Mouse (Mus musculus) retina, postnatal 7 days (tissue): Measurements from ENCODE around the gene 1700016H13Rik.

Experiments
- DNase-seq: peaks from one replicate; pipeline ENCODE4 v3.0.0-alpha.2; 2012; ENCODE audit warnings: low read depth, low spot score

The 1700016H13Rik gene

DNA sequence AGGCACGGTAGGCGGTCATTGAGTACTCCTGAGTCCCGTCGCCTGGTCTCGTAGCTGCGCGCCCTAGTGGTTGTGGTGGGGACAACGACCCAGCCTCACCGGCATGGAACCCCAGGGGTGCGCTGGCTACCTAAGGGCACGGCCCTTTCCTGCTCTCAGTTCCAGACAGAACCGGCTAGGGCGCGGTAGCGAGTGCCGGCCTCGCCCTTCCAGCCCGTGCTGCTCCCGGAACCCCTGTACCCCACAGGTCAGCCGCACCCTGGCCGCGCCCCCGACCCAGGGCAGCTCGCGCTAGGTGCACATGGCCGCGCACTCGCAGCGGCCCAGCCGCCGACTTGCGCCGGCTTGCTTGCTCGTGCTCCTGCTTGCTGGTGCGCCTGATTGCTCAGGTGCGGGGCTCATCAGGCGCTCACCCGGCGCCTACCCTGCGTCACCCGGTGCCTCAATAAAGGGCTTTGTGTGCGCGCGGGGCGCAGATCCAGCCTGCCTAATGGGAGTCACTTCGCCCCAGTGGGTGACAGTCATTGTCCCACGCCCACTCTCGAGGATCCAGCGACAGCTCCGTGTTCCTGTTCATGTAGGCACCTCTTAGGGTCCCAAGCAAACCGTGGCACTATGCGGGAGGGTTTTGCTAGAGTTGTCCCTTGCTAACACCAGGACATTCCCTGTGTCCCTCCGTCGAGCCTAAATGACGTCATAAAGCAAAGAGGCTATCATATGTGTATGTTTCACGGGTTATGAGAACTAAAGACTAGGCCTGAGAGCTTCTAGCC, at the start of gene 1700016H13Rik:
Gene 1700016H13Rik (minus strand): TSS at position 665 of the 773 bp plus-strand sequence.
- DNase-seq: peak; percentile 53

DNA sequence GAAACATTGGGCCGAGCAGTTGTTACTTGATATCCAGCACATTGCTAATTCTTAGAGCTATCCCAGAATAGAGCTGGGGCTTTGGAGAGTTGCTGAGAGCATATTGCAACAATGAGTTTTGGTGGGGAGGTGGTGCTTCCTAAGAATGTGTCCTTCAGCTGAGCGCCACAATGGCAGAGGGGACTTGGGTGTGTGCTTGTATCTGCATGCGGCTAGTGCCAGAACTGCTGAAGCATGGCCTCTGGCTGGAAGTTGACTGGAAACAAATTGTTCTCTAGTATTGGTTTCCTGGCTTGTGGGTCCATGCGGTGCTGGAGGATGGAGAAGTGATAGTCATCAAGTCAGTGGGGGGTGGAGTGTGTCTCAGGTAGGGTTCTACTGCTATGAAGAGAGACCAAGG, 49.5 kb upstream of the 1700016H13Rik start:
- no peak for DNase-seq

DNA sequence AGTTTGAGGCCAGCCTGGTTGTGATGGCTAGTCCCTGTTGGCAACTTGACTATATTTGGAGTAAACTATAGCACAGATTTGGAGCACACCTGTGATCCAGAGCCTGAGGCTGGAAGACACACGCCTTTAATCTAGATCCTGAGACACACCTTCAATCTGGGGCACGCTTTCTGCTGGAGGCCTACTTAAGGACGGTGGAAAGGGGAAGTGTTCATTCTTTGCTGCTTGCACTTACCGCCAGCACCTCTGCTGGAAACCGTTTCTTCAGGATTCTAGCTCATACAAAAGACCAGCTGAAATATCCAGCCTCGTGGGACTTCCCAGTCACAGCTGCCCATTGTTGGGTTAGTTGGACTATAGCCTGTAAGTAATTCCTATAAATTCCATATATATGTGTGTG, 46.7 kb upstream of the 1700016H13Rik start:
- no peak for DNase-seq

DNA sequence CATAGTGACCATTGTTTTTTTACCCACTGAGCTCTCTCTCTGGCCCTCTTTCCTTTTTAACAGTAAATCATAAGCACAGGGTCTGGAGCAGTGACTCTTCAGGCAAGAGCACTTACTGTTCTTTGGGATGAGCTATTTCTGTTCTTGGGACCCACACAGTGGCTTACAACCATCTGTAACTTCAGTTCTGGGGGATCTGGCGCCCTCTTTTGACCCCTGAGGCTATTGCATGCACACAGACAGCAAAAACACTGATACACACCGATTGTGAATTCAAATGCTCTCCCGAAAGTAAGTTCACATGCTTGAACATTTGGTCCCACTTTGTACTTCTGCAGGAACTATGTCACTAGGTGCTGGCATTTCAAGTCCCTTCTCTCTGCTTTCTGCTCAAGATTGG, 45.7 kb upstream of the 1700016H13Rik start:
- no peak for DNase-seq

DNA sequence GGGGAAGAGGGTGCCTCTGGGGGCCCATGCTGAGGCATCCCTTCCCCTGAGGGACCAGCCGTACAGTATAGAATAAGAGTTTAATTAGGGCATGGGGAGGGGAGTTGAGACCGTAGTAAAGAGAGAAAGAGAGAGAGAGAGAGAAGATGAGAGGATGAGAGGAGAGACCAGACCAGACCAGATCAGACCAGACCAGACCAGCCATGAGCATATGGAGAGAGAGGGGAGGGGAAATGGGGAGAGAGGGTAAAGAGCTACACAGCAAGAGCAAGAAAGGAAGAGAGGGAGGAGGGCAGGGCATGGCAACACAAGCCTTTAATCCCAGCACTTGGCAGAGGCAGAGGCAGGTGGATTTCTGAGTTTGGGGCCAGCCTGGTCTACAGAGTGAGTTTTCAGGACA, 44.9 kb upstream of the 1700016H13Rik start:
- no peak for DNase-seq

DNA sequence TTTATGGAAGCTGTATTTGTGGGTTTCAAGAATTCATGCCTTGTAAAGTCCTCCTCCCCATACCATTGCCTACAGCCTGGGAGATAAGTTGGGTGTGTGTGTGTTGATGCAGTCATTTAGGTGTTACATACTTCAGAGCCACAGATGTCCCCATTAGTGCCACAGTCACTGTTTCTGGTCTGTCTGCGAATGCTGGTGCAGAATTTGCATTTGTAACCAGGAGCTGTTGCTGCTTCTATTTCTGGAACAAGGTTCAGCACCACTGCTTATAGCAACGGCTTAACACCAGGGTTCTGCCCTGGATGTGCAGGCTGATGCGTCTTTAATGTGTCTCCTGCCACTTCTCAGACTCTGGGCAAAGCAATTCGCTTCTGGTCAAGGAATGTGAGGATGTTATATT, 43.7 kb upstream of the 1700016H13Rik start:
- no peak for DNase-seq

DNA sequence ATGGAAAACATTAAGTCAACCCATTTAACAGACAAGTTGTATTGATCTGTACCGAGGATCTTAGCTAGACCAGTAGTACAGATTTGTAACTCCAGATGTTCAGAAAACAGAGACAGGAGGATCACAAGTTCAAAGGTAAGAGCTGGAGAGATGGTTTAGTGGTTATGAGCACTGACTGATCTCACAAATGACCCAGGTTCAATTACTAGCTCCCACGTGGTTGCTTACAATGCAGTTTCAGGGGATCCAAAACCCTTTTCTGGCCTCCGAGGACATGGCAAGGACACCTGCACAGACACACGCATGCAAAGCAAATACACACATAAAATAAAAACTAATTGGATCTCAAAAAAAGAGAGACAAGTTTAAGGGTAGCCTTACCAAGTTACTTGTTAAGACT, 42.8 kb upstream of the 1700016H13Rik start:
- no peak for DNase-seq

DNA sequence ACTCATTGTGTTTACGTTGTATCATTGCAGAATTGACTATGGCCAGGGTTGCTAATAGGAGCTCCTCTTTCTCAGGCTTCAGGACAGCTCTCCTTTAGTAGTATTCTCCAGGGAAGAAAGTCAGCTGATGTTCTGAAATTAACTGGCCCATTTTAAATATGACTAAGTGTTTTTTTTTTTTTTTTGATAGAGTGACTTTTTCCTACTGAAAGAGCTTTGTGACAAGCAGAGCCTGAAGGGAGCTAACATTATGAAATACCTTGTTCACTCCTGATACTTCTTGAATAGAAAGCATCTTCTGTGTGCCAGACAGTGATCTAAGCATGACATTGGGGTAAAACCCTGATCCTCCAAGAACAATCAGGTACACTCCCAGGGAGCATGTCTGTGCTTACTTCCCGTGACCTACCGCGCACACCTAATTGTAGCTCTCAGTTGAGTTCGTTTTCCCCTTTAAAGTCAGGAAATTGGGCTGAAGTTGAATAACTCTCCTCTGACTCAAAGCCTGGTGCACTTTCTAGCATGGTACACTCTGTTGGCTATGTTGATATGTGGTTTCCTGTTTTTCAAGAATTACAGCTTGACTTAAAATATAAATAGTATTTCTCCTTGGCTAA, 42.2 kb upstream of the 1700016H13Rik start:
- no peak for DNase-seq

DNA sequence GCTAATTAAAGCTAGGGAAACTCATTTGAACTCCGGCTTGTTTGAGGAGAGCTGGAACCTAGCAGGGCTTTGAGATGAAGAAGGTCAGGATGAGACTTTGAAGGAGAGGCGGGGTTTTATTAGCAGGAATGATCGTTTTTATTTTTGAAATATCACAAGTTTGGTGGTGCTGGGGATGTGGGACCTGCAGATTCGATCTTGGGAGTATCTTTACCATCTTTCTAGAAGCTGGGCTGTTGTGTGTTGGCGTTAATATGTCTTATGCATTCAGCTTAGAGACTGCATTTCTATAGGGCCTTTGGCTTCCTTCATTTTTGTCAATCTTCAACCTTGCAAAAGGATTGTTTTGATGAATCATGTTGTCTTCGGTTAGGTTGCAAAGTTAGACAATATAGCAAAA, 38.3 kb upstream of the 1700016H13Rik start:
- no peak for DNase-seq

DNA sequence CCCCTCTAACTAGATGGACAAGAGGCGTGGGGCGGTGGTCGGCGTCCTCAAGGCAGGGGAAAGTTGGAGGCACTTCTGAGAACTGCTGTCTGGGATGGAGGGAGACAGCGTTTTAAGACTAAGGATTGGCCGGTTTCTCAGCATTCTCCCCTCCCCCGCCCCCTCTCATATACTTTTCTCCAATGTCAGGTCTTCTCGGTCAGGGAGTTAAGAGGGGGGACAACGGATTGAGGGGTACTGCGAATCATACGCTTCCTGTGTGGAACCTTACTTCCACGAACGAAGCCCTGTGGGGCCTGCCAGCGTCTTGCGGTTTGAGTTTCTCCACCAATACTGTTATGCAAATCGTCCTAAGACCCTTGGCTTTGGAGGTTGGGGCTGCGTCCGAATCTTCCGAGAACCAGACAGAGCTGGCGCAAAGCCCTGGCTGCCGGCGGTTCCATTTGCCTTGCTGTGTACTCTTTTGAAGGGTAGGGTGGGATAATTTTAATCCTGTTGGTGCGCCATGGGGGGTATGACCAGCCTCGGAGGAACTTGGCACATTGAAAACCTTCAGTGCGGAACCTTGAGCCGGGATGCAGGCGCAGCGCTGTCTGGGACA, 37.3 kb upstream of the 1700016H13Rik start:
- no peak for DNase-seq

DNA sequence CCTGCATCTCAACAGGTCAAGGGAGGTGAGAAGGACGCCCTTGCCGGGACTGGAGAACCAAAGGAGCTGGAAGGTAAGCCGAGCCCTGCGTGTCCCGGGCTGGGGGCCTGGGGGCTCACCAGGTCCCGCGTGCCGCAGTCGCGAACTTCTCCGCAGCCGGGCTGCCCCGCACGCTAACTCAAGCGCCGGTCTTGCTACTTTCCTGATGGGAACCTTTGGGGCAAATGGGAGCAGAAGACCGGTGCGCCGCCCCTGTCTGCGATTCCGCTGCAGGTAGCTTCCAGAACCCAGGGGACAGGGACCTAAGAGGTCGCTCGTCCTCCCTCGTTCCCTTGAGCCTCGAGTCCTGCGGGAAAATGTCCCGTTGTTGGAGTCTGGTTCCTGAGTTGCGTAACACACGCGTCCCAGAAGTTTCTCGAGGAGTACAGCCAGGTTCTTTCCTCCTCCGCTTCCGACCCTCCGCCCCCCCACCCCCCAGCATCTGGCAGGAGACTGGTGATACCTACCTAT, 36.8 kb upstream of the 1700016H13Rik start:
- DNase-seq: no peak

DNA sequence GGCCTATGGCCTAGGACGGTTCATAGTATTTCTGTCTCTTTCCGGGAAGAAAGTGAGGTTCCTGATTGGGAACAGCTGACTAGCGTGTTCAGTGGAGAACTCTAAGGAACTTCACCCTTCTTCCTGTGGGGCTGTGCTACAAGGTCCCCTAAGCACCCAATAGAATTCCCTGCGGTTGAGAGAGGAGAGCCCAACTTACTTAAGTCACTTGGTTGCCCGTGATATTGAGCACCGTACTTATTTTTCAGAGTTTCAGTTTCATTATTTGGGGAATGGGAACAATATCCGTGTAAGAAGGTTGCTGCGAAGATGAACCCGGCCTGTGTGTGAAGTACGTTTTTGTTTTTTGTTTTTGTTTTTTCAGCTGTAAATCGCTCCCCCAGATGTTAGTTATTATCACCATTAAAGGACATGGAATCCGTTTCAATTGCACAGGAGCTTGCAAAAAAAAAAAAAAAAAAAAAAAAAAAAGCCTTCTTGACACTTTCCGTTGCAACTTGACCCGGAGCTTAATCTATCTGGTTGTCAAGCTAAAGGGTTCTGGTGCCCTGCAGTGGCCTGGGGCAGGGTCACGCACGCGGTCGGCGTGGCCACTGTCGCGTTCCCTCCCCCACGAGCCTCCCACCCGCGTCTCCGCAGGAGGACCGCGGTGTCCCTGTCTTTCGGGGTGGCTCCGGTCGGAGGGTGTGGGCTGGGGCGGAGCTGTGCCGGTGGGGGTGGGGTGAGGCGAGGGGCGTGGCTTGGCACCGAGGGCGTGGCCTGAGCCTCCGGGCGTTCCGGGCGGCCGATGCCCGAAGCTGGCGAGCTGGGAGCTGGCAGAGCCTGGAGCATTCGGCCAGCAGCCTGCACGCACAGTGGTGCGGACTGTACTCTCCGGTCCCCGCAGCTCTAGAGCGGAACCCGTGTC, 36.1 kb upstream of the 1700016H13Rik start, which contains the start of gene Aff1:
Gene Aff1 (plus strand): TSS at position 751 of the 907 bp plus-strand sequence.
- peak; percentile 72 for DNase-seq

DNA sequence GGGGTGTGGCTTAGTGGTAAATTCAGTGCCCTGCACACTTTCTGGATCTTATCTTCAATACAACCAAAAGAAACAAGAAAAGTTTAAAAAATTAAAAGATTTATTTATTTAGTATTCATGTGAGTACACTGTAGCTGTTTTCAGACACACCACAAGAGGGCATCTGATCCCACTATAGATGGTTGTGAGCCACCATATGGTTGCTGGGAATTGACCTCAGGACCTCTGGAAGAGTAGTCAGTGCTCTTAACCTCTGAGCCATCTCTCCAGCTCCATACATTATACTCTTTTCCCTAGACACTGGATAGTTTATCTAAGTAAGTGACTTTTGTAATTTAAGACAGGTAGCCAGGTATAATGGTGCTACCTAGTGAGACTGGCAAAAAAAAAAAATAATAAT, 35.4 kb upstream of the 1700016H13Rik start:
- DNase-seq: no peak

DNA sequence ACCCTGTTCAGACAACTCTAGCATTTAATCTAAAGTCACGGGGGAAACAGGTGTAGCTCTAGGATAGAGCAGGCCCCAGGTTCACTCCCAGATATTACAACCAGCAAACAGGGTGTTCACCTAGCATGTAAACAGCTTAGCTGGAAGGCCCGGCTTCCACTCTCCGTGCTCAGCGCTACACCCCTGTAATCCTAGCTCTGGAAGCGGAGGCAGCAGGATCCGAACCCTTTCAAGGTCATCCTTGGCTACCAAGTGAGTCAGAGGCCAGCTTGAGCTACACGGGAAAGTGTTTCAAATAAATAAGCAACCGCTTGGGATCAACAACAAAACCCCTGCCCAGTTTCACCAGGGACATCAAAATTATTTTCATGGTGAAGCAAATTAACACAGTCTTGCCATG, 34.4 kb upstream of the 1700016H13Rik start:
- no peak for DNase-seq

DNA sequence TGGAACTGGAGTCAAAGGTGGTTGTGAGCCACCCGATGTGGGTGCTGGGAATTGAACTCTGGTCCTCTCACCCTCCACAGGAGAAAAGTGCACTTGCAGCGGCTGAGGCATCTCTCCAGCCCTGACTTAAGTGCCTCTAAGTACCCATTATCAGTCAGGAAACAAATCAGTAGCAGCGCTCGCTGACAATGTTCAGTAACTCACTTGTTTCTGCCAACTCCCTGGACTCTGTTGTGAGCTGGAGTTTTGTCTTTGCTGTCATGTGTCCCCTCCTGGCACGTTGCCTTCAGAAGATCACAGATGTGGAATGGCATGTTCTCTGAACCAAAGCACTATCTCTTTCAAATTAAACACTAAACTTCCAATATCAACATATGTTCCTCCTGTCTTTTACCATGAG, 33.8 kb upstream of the 1700016H13Rik start:
- DNase-seq: no peak

DNA sequence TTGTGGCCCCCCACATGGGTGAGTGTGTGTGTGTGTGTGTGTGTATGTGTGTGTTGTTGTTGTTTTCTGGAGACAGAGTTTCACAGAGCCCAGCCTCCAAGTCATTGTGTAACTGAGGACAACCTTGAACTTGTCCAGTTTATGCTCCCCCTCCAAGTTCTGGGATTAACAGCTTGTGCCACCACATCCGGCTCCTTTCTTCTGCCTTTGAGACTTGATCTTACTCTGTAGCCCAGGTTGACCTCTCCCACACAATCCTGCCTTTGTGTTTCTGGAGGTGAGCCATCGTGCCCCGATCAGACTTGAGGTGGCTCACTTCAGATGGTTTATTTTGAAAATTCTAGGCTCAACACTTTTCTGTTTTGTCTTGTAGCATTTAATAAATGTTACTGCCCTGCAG, 26.0 kb upstream of the 1700016H13Rik start:
- no peak for DNase-seq

DNA sequence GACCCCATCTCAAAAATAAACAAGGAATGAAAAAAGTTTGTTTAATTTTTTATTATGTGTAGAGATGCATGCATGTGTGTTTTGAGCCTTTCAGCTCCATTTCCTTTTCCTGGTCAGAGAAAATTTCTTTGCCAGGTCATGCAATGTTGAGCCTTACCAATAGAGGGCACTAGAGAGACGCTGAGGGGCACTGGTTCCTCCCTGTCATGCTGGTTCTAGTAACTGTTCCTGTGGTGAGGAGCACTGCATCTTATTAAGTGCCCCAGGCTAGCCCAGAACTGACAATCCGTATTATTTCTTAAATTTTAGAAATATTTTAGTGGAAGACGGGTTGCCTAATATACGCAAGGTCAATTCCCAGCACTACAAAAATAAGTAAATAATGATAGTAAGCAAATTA, 24.6 kb upstream of the 1700016H13Rik start:
- peak; percentile 64 for DNase-seq

DNA sequence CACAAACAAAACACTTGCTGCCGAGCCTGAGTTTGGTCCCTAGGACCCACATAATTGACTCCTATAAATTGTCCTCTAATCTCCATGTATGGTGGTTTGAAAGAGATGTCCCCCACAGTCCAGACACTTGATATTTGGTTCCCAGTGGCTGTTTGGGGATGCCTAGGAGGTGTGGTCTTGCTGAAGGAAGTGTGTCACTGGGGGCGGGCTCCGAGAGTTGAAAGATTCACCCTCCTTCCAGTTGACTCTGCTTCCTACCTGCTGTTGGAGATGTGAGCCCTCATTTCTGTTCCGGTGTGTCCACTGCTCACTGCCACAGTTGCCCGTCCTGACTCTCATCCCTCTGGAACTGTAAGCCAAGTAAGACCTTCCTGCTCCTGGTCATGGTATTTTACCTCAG, 23.2 kb upstream of the 1700016H13Rik start:
- DNase-seq: no peak

DNA sequence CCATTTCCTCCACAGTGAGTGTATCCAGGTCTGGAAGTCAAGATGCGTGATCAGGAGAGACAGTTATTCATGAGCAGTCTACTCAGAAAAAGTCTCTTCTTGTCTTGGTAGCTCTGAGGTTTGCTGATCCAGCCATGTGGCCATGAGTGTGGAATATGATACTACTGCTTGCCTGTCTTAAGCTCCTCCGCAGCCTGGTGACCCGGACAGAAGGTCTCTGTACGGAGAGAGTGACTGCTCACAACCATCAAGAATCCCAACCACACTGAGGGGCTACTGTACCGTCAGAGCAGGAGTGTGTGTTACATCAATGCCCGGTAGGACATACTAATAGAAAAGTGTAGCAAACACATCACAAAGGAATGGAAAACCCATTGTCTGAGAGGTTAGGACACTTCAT, 22.1 kb upstream of the 1700016H13Rik start:
- no peak for DNase-seq

DNA sequence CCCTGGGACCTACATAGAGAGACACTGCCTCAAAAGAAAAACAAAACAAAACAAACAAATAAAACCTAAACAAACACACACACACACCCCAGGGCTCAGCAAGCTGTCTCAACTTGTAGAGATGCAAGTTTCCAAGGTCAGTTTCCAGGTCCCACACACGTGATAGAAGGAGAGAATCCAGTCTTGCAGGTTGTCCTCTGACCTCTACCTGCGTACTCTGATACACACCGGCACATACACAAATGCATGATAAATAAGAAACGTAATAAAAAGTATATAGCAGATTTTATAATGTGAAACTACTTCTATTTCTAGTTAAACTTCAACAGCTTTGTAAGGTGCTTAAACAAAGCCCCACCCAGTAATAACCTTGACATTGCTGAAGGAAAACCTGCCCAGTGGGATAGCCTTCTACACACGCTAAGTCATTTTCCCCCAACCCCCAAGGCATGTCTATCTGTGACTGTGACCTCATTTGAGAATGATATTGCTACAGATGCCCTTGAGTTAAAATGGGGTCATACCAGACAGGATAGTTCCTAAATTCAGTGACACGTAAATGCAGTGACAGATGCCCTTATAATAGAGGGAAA, 20.6 kb upstream of the 1700016H13Rik start:
- no peak for DNase-seq

DNA sequence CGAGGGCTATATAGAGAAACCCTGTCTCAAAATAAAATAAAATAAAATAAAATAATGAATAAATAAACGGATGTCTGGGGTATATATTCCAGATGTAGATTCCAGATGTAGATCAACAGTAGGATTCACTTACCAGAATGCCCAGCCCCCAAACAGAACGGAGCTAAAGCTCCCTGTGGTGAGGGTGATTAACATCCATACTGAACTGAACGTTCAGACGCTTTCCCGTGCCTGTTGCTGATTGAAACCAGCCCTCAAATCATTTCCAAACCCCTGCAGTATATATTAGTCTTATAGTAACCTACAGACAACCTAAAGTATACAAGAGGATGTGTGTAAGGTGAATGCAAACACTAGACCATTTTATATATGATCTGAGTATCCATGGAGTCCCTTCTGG, 18.7 kb upstream of the 1700016H13Rik start:
- no peak for DNase-seq
